Mouse (Mus musculus) urinary bladder, postnatal 25 days (tissue): Measurements from ENCODE around the gene Tomm40l.

Source experiments
- DNase-seq: peaks from one replicate; pipeline ENCODE4 v3.0.0; 2022; ENCODE audit warnings: low spot score

Tomm40l gene

GRCm38 (mm10) chr1:171193911-171194830 is 28.1 kb downstream of the Tomm40l start:
- no peak for DNase-seq

DNA sequence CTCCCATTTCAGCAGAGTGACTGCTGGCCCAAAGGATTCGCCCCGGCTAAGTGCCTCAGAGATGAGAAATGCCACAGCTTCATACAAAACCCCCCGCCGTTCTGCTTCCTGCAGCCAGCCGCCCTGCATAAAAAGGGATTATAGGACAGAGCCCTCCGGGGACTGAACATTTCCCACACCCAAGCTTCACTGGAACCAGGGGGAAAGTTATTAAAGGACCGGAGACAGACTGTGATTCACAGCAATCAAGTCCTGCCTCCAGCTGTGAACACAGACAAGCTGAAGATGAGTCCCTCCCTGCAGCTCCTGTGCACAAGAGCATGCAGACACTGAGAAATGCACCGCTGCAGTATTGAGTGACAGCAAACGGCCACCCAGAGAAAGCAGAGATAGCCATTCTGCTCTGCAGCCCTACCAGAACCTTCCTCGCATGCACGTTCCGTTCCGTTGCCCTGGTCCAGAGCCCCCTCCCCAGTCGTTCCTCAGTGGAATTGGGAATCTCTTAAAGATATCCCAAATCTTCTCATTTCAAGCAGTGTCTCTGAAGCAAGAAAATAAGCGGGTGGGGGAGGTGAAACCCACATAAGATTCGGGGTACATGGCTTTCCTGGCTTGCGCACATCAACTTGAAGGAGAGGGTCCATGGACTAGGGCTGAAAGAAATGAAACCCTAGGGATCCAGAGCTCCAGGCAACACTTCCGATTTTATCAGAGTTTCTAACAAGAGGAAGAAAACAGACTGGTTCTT is 29.0 kb downstream of the Tomm40l start:
- DNase-seq = no peak

DNA sequence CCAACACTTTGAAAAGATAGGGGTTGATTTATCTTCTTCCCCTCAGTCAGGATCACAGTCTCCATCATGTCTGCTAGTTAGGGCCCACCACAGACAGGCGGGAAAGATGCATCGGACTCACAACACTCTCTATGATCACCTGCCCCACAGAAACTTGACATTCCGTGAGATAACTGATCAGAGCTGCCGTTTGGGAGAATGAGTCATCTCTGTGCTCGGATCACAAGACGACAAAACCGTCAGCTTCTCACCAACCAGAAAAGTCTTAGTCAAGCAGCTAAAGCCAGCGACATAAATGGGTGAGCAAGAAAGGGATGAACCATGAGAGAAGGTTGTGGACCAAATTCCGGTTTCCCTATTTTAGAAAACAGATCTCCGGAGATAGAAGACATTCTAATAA is 30.0 kb downstream of the Tomm40l start:
- no peak for DNase-seq

DNA sequence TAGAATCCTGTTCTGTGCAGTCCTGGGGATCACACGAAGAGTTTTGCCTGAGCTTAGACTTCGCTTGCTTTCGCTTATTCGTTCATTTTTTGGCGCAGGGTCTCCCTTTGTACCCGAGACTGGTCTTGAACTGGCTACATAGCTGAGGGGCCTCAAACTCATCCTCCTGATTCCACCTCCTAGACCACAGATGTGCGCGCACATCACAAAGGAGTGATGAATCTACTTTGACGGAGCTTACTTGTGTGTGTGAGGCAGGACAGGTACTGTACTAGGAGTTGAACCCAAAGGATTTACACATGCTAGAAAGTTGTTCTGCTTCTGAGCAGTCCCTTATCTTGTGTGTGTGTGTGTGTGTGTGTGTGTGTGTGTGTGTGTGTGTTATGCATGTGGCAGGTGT is 31.5 kb downstream of the Tomm40l start:
- no peak for DNase-seq

DNA sequence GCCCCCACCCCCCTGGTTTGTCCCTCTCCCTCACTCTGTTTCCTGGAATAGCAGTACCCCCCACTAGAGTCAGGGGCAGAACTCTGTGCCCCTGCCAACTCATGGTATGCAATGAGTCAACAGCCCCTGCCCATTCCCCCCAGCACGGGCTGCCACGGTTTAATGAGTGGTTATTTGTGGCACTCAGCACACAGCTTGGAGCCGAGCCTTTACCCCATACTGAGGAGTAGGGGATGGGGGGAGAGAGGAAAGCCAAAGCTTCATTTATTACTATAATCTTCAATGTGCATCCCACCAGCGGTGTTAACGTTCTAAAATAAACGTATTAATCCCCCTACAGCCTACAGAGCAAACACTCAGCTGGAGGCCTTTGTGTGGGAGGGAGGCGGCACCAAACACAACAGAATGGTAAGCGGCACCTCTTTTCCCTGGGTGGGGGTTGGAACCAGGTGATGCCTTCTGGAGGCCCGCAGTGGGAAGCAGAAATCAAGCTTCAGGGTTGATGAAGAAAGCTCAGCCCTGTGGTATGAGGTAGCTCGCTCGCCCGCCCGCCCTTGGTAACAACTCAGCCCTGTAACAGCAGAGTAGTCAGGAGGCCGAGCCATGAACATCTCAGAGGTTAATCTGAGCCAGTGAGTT is 32.7 kb downstream of the Tomm40l start:
- DNase-seq = no peak

- no peak for DNase-seq
Observed at GRCm38 (mm10) chr1:171189046-171189445, 33.3 kb downstream of the Tomm40l start.

DNA sequence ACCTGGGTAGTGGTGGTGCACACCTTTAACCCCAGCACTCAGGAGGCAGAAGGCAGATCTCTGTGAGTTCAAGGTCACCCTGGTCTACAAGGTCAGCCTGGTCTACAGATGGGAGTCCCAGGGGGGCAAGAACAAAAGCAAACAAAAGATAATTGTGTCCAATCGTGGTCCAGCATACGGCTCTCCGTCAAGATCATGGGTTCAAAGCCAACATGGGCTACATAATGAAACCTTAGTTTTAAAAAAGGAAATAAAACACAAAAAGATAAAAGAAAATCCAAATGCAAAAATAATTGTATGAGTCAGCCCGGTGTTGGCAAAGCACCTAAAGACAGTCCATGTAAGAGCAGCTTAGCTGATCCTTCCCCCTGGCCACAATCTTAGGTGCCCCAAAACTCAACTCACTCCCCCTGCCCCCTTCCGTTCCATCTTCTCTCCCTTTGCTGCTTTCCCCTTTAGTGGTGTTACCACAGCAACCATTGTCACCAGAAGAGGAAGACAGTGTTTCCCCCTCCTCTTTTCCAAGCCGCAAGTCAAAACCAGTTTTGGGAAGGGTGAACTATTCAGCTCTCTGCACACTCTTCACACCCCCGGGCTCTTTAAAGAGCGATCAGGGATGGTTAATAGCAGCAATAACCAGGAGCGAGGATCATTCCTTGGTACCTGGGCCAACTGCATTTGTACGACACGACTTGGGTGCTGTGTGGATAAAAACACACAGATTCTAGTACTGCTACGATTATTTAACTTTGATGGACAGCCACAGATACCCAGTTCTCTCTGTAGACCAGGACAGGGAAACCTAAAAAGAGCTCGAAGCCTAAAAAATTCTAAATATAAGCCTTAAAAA is 34.2 kb downstream of the Tomm40l start:
- no peak for DNase-seq

- DNase-seq = no peak
Observed at GRCm38 (mm10) chr1:171185655-171186054, 36.7 kb downstream of the Tomm40l start.

DNA sequence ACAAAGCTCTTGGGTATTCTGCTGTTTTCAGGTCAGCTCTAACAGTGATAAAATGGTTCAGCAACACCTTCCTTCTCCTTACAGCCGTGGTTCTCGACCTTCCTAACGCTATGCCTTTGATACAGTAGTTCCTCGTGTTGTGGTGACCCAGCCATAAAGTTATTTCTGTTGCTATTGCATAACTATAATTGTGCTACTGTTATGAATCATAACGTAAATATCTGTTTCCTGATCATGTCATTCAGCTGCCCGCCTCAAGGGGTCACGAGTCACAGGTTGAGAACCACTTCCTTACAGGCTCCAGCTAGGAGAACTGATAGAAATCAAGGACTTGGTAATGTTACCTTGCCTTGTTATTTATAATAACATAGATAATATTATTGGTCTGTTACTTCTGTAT is 38.0 kb downstream of the Tomm40l start:
- DNase-seq = peak; percentile 51

DNA sequence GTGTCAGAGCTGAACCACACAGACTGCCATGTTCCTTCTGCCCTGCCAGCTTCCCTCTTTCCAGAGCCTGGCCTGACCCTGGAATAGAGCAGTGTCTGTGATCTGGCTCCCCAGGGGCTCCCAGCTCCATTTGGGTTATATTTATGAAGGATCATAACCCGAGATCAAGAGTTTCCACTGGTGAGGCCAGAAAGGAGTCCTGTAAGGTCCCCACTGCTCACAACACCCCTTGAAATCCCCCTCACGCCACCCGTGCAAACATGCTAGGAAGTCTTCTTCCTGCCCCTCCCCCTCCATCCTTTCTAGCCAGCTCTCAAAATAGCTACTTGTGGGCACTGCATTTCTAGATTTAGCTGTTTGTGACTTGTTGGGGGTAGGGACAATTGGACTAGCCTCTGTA is 38.7 kb downstream of the Tomm40l start:
- DNase-seq = no peak

- no peak for DNase-seq
Observed at GRCm38 (mm10) chr1:171183025-171183424, 39.3 kb downstream of the Tomm40l start.

- no peak for DNase-seq
Observed at GRCm38 (mm10) chr1:171179487-171180171, 42.7 kb downstream of the Tomm40l start.

DNA sequence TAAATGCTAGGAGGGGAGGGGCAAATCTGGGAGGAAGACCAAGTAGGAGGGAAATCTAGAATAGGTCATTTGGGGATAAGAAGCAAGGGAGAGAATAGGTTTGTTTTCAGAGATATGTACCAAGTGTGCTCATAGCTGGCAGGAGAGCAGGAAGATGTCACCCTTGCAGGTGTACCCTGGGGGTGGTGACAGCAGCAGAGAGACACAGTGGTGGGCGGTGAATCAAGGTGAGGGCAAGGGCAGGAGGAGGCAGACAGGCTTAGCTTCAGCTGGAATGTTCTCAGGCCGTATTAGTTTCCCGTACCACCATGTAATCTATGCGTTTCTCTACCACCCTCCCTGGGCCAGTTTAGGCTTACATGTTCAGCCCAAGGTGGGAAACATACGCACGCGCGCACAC is 49.5 kb downstream of the Tomm40l start:
- no peak for DNase-seq

GRCm38 (mm10) chr1:171171138-171171537 is 51.2 kb downstream of the Tomm40l start:
- DNase-seq = no peak

- DNase-seq = no peak
Observed at GRCm38 (mm10) chr1:171169913-171170312, 52.4 kb downstream of the Tomm40l start.

- DNase-seq = no peak
Observed at GRCm38 (mm10) chr1:171168906-171169305, 53.4 kb downstream of the Tomm40l start.
